Mouse (Mus musculus): ENCODE data around the gene Olfr569. TPM values are rescaled to one million over a fixed set of nuclear protein-coding genes. Genes with fewer than 3 reads are reported as not detected.

The Olfr569 gene
- polyA plus RNA-seq, 1 experiment from 2014 or later = not detected

Other genes starting within 250 kb of the Olfr569 start
- not detected in 2 replicates for gene Olfr555, start 232.1 kb downstream of the Olfr569 start, polyA plus RNA-seq (2016; fragmentation: Nextera tagmentation; extraction: Ambion mirVana)
- not detected in 2 replicates for gene Olfr556, start 226.0 kb downstream of the Olfr569 start, polyA plus RNA-seq (2016; fragmentation: Nextera tagmentation; extraction: Ambion mirVana)
- gene Trim68, start 203.6 kb downstream of the Olfr569 start, polyA plus RNA-seq (2016; fragmentation: Nextera tagmentation; extraction: Ambion mirVana) = 9.5 and 9.6 TPM in 2 replicates
- not detected in 2 replicates for gene Olfr557, start 195.0 kb downstream of the Olfr569 start, polyA plus RNA-seq (2016; fragmentation: Nextera tagmentation; extraction: Ambion mirVana)
- not detected in 2 replicates for gene Olfr558, start 188.7 kb downstream of the Olfr569 start, polyA plus RNA-seq (2016; fragmentation: Nextera tagmentation; extraction: Ambion mirVana)
- not detected in 2 replicates for gene Olfr33, start 171.8 kb downstream of the Olfr569 start, polyA plus RNA-seq (2016; fragmentation: Nextera tagmentation; extraction: Ambion mirVana)
- not detected in 2 replicates for gene Olfr559, start 163.4 kb downstream of the Olfr569 start, polyA plus RNA-seq (2016; fragmentation: Nextera tagmentation; extraction: Ambion mirVana)
- gene Olfr560, start 131.5 kb downstream of the Olfr569 start, polyA plus RNA-seq (2016; fragmentation: Nextera tagmentation; extraction: Ambion mirVana) = not detected in 2 replicates
- not detected in 2 replicates for gene Olfr78, start 131.4 kb downstream of the Olfr569 start, polyA plus RNA-seq (2016; fragmentation: Nextera tagmentation; extraction: Ambion mirVana)
- gene Olfr561, start 119.7 kb downstream of the Olfr569 start, polyA plus RNA-seq (2016; fragmentation: Nextera tagmentation; extraction: Ambion mirVana) = not detected in 2 replicates
- not detected in 2 replicates for gene Olfr564, start 87.4 kb downstream of the Olfr569 start, polyA plus RNA-seq (2016; fragmentation: Nextera tagmentation; extraction: Ambion mirVana)
- gene Olfr566, start 32.1 kb downstream of the Olfr569 start, polyA plus RNA-seq (2016; fragmentation: Nextera tagmentation; extraction: Ambion mirVana) = not detected in 2 replicates
- gene Olfr568, start 13.8 kb downstream of the Olfr569 start, polyA plus RNA-seq (2016; fragmentation: Nextera tagmentation; extraction: Ambion mirVana) = not detected in 2 replicates
- gene Olfr570, start 3.7 kb upstream of the Olfr569 start, polyA plus RNA-seq (2016; fragmentation: Nextera tagmentation; extraction: Ambion mirVana) = not detected in 2 replicates
- gene Olfr571, start 26.7 kb upstream of the Olfr569 start, polyA plus RNA-seq (2016; fragmentation: Nextera tagmentation; extraction: Ambion mirVana) = not detected in 2 replicates
- not detected in 2 replicates for gene Olfr572, start 33.5 kb upstream of the Olfr569 start, polyA plus RNA-seq (2016; fragmentation: Nextera tagmentation; extraction: Ambion mirVana)
- not detected in 2 replicates for gene Olfr573-ps1, start 51.7 kb upstream of the Olfr569 start, polyA plus RNA-seq (2016; fragmentation: Nextera tagmentation; extraction: Ambion mirVana)
- not detected in 2 replicates for gene Olfr574, start 57.6 kb upstream of the Olfr569 start, polyA plus RNA-seq (2016; fragmentation: Nextera tagmentation; extraction: Ambion mirVana)
- not detected in 2 replicates for gene Olfr575, start 67.9 kb upstream of the Olfr569 start, polyA plus RNA-seq (2016; fragmentation: Nextera tagmentation; extraction: Ambion mirVana)
- gene Olfr576, start 71.8 kb upstream of the Olfr569 start, polyA plus RNA-seq (2016; fragmentation: Nextera tagmentation; extraction: Ambion mirVana) = not detected in 2 replicates
- gene Olfr577, start 85.1 kb upstream of the Olfr569 start, polyA plus RNA-seq (2016; fragmentation: Nextera tagmentation; extraction: Ambion mirVana) = not detected in 2 replicates
- gene Olfr578, start 98.4 kb upstream of the Olfr569 start, polyA plus RNA-seq (2016; fragmentation: Nextera tagmentation; extraction: Ambion mirVana) = not detected in 2 replicates
- gene Olfr582, start 147.1 kb upstream of the Olfr569 start, polyA plus RNA-seq (2016; fragmentation: Nextera tagmentation; extraction: Ambion mirVana) = not detected in 2 replicates
- gene Olfr583, start 160.4 kb upstream of the Olfr569 start, polyA plus RNA-seq (2016; fragmentation: Nextera tagmentation; extraction: Ambion mirVana) = not detected in 2 replicates
- gene Olfr584, start 191.0 kb upstream of the Olfr569 start, polyA plus RNA-seq (2016; fragmentation: Nextera tagmentation; extraction: Ambion mirVana) = not detected in 2 replicates
- not detected in 2 replicates for gene Olfr585, start 206.8 kb upstream of the Olfr569 start, polyA plus RNA-seq (2016; fragmentation: Nextera tagmentation; extraction: Ambion mirVana)
- gene Olfr586, start 234.8 kb upstream of the Olfr569 start, polyA plus RNA-seq (2016; fragmentation: Nextera tagmentation; extraction: Ambion mirVana) = not detected in 2 replicates
- not detected in 2 replicates for gene Olfr588-ps1, start 250.0 kb upstream of the Olfr569 start, polyA plus RNA-seq (2016; fragmentation: Nextera tagmentation; extraction: Ambion mirVana)